Mouse (Mus musculus) forebrain, embryonic 10.5 days (tissue): ENCODE results near the gene Mtch1. TPM values are rescaled to one million over a fixed set of nuclear protein-coding genes. Genes with fewer than 3 reads are reported as not detected.
"Not testable (repeated sequence)": the region's sequence is repeated elsewhere in the genome, so short reads cannot be mapped to it uniquely, and the experiment has no call there.

ENCODE experiments used
- DNase-seq: peaks from one replicate; pipeline ENCODE4 v3.0.0-alpha.2; 2017; ENCODE audit warnings: low spot score; ENCODE audit errors: extremely low spot score
- H3K27ac ChIP-seq: fragments of 300-500 bp; sonication (generic); 2 replicates; pipeline ENCODE4 v1.5.1; 2016; ENCODE audit warnings: mild to moderate bottlenecking
- H3K27me3 ChIP-seq: fragments of 300-500 bp; sonication (generic); 2 replicates; pipeline ENCODE4 v1.6.1; 2016; ENCODE audit warnings: mild to moderate bottlenecking; ENCODE audit not compliant: poor library complexity, severe bottlenecking
- H3K36me3 ChIP-seq: fragments of 300-500 bp; sonication (generic); replicated peaks from 2 replicates; pipeline ENCODE4 v1.6.1; 2016; ENCODE audit warnings: mild to moderate bottlenecking, moderate library complexity
- H3K4me1 ChIP-seq: fragments of 300-500 bp; sonication (generic); 2 replicates; pipeline ENCODE4 v1.6.1; 2016
- H3K4me3 ChIP-seq: fragments of 300-500 bp; sonication (generic); 2 replicates; pipeline ENCODE4 v1.5.1; 2016; ENCODE audit warnings: mild to moderate bottlenecking, moderate library complexity
- H3K9me3 ChIP-seq: fragments of 300-500 bp; sonication (generic); 2 replicates; pipeline ENCODE4 v1.6.1; 2016; ENCODE audit warnings: mild to moderate bottlenecking, moderate library complexity
- WGBS: fragments of 180-500 bp; shearing (Covaris S2); methylation state at CpG from one replicate; pipeline ENCODE4 v1.1.7; 2016; 5-methylcytosine and 5-hydroxymethylcytosine counted together
- polyA plus RNA-seq: library from polyadenylated mRNA; unstranded; fragments of >200 nt; fragmentation: Nextera tagmentation; extraction: Ambion mirVana; gene quantifications from 2 replicates; pipeline ENCODE4 v1.2.1, GENCODE M21; 2016

Gene Mtch1
- 255 and 270 TPM in 2 replicates for polyA plus RNA-seq

- Histone ChIP-seq H3K4me3 (peak within 1 kb of the TSS; percentile 96), H3K4me1 (peaks cover 36% of the 10 kb centered on the region), H3K36me3 (peaks cover 27% of the 10 kb centered on the region), H3K27ac (peak within 1 kb of the TSS; percentile 96), H3K27me3 (no peaks in the 10 kb centered on the region), H3K9me3 (no peaks in the 10 kb centered on the region)
- under 1% methylated on average over 53 of the region's 53 CpGs for WGBS
- peak; percentile 98 for DNase-seq
Observed at GRCm38 (mm10) chr17:29347645-29348256, at the start of gene Mtch1. TSS of gene Mtch1 (minus strand) at chr17:29347934.

- peak; percentile 87 for DNase-seq
- no peaks in the 10 kb centered on the region for H3K9me3 ChIP-seq
- H3K4me1 ChIP-seq, result peaks cover 51% of the 10 kb centered on the region
- peaks cover 47% of the 10 kb centered on the region for H3K27me3 ChIP-seq
- H3K36me3 ChIP-seq, result no peaks in the 10 kb centered on the region
- peak overlapping the region; percentile 90 for H3K27ac ChIP-seq
- WGBS, result 19% methylated on average over 6 of the region's 6 CpGs
- peak overlapping the region; percentile 28; the same call in 1 of the 2 replicates for H3K4me3 ChIP-seq
Observed at GRCm38 (mm10) chr17:29396821-29397242, 49.1 kb upstream of the Mtch1 start.

GRCm38 (mm10) chr17:29396056-29396799 lies 48.5 kb upstream of the Mtch1 start:
- Histone ChIP-seq H3K27ac (peak overlapping the region; percentile 90; the same call in 1 of the 2 replicates), H3K4me3 (no peak overlapping the region), H3K9me3 (no peaks in the 10 kb centered on the region), H3K4me1 (peaks cover 45% of the 10 kb centered on the region), H3K27me3 (peaks cover 41% of the 10 kb centered on the region), H3K36me3 (no peaks in the 10 kb centered on the region)
- DNase-seq, result no peak
- 65% methylated on average over 6 of the region's 6 CpGs for WGBS

GRCm38 (mm10) chr17:29395381-29395780 lies 47.6 kb upstream of the Mtch1 start:
- peaks cover 42% of the 10 kb centered on the region for H3K4me1 ChIP-seq
- no peaks in the 10 kb centered on the region for H3K36me3 ChIP-seq
- DNase-seq, result no peak
- no peak overlapping the region for H3K27ac ChIP-seq
- no peak overlapping the region for H3K4me3 ChIP-seq
- no peaks in the 10 kb centered on the region for H3K9me3 ChIP-seq
- 66% methylated on average over 7 of the region's 7 CpGs for WGBS
- H3K27me3 ChIP-seq, result peaks cover 33% of the 10 kb centered on the region

GRCm38 (mm10) chr17:29394761-29395160 lies 47.0 kb upstream of the Mtch1 start:
- Histone ChIP-seq H3K4me1 (peaks cover 37% of the 10 kb centered on the region), H3K27me3 (peaks cover 27% of the 10 kb centered on the region)
- DNase-seq, H3K4me3 ChIP-seq, H3K36me3 ChIP-seq, H3K9me3 ChIP-seq, H3K27ac ChIP-seq: not testable (repeated sequence)
- WGBS, result 68% methylated on average over 2 of the region's 2 CpGs

GRCm38 (mm10) chr17:29394106-29394760 lies 46.5 kb upstream of the Mtch1 start:
- H3K4me3 ChIP-seq, result no peak overlapping the region
- no peaks in the 10 kb centered on the region for H3K9me3 ChIP-seq
- WGBS, result 72% methylated on average over 9 of the region's 9 CpGs

GRCm38 (mm10) chr17:29393335-29394089 lies 45.8 kb upstream of the Mtch1 start:
- Histone ChIP-seq H3K27ac (no peak overlapping the region), H3K4me3 (no peak overlapping the region), H3K36me3 (no peaks in the 10 kb centered on the region), H3K9me3 (no peaks in the 10 kb centered on the region), H3K27me3 (peaks cover 14% of the 10 kb centered on the region), H3K4me1 (peaks cover 28% of the 10 kb centered on the region)
- WGBS, result 69% methylated on average over 14 of the region's 14 CpGs
- no peak for DNase-seq

More at GRCm38 (mm10) chr17:29394106-29394760, 46.5 kb upstream of the Mtch1 start:
- no peak overlapping the region for H3K27ac ChIP-seq
- DNase-seq, result no peak
- H3K36me3 ChIP-seq, result no peaks in the 10 kb centered on the region
- H3K4me1 ChIP-seq, result peaks cover 32% of the 10 kb centered on the region
- peaks cover 21% of the 10 kb centered on the region for H3K27me3 ChIP-seq

GRCm38 (mm10) chr17:29391280-29391679 lies 43.5 kb upstream of the Mtch1 start:
- Histone ChIP-seq H3K27me3 (peaks cover 11% of the 10 kb centered on the region), H3K4me1 (peaks cover 9% of the 10 kb centered on the region; the same call in 1 of the 2 replicates), H3K9me3 (no peaks in the 10 kb centered on the region), H3K36me3 (no peaks in the 10 kb centered on the region), H3K4me3 (no peak overlapping the region), H3K27ac (no peak overlapping the region)
- no peak for DNase-seq
- WGBS, result 91% methylated on average over 8 of the region's 8 CpGs

- WGBS, result 85% methylated on average over 11 of the region's 11 CpGs
- Histone ChIP-seq H3K27ac (peak overlapping the region; percentile 56; the same call in 1 of the 2 replicates), H3K27me3 (no peaks in the 10 kb centered on the region), H3K4me3 (no peak overlapping the region), H3K9me3 (no peaks in the 10 kb centered on the region), H3K4me1 (peaks cover 19% of the 10 kb centered on the region), H3K36me3 (no peaks in the 10 kb centered on the region)
- no peak for DNase-seq
Observed at GRCm38 (mm10) chr17:29388978-29389377, 41.2 kb upstream of the Mtch1 start.

- peaks cover 18% of the 10 kb centered on the region for H3K4me1 ChIP-seq
- no peak overlapping the region for H3K4me3 ChIP-seq
- WGBS, result 25% methylated on average over 6 of the region's 6 CpGs
- no peaks in the 10 kb centered on the region for H3K9me3 ChIP-seq
- H3K27me3 ChIP-seq, result no peaks in the 10 kb centered on the region
- no peak overlapping the region for H3K27ac ChIP-seq
- no peaks in the 10 kb centered on the region for H3K36me3 ChIP-seq
- no peak for DNase-seq
Observed at GRCm38 (mm10) chr17:29385746-29386145, 38.0 kb upstream of the Mtch1 start.

GRCm38 (mm10) chr17:29384850-29385438 lies 37.2 kb upstream of the Mtch1 start:
- no peaks in the 10 kb centered on the region for H3K36me3 ChIP-seq
- peaks cover 18% of the 10 kb centered on the region for H3K4me1 ChIP-seq
- no peak overlapping the region for H3K4me3 ChIP-seq
- peak overlapping the region; percentile 48; the same call in 1 of the 2 replicates for H3K27ac ChIP-seq
- 64% methylated on average over 5 of the region's 5 CpGs for WGBS
- DNase-seq, result no peak
- no peaks in the 10 kb centered on the region for H3K9me3 ChIP-seq
- no peaks in the 10 kb centered on the region for H3K27me3 ChIP-seq

- 83% methylated on average over 9 of the region's 9 CpGs for WGBS
- Histone ChIP-seq H3K27me3 (no peaks in the 10 kb centered on the region), H3K4me1 (peaks cover 14% of the 10 kb centered on the region), H3K27ac (no peak overlapping the region), H3K36me3 (no peaks in the 10 kb centered on the region), H3K9me3 (no peaks in the 10 kb centered on the region), H3K4me3 (no peak overlapping the region)
- DNase-seq, result no peak
Observed at GRCm38 (mm10) chr17:29383923-29384322, 36.2 kb upstream of the Mtch1 start.
